Mouse (Mus musculus): ENCODE measurements at regions not wholly inside any gene's neighbourhood (a gene's known extent, or its start where the extent isn't known, plus 50 kb on each side); places are given as distances from the start of the nearest gene placed in this dataset.

DNA sequence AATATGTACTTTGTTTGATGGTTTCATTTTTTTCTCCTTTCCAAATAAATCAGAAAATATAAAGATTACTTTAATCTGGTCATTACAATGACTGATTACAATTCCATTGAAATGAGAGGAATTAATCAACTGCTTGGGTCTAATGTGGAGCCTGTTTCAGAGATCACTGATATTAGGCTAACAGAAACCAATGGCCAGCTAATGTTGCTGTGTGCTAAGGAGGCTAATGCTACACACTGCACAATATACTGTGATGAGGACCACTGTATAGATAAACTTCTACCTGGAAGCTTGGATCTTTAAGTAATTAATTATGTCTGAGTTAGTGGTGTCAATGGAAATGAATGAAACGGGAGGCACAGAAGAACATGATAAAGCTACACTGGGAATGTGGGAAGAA lies 284.6 kb upstream of the Dab2 start:
- no peak for DNase-seq (ENCODE audit: extremely low spot score, low spot score)

DNA sequence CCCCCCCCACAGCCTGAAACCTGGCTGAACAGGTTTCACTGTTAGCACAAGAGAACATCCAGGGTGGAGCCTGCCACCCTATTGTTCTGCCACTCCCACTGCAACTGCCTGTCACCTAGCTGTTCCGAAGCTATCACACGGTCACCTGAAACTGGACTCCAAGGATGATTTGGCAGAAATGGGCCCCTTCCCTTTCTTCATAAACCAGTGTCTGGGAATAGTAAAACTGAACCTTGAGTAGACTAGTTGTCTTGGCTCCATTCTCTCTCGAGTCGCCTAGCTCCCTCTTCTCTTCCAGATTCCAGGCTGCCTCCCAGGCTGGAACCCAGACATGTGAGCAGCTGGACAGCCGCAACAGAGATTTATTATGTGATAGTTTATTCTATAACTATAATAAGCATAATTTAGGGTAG lies 282.9 kb upstream of the Dab2 start:
- DNase-seq (ENCODE audit: extremely low spot score, low spot score): no peak

DNA sequence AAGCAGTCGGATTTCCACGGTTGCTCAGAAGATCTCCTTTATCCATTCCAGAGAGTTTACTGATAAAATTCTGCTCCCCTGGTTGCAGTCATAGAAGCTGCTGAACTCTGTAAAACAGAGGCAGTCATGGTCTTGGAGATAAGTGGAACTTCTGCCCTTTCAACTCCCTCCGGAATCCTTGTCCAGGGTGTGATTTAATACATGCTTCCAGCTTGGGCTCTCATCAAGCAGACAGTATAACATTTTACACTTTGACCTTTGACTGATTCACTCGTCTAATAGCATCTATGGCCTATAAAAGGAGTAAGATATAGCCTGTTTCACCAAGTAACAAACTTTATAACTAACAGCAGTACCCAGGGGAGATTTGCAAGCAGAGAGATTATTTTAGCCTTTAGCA lies 274.0 kb upstream of the Dab2 start:
- DNase-seq (ENCODE audit: extremely low spot score, low spot score): no peak

DNA sequence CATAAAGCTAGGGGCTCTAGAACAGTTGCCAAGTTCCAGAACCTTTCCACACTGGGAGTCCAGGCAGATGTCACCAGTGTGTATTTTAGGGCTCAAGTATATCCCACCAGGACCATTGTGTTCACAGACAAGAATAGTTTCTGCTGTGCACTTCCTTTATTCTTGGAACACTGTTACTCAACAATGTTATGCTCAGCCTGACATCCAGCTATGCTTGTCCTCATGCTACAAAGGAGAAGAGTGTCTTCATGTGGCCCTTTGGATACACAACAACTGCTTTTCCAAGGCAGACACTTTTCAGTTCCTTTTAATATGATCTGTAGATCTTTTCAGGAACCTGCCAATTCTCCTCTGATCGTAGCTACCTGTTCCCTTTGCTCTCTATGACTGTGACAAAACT lies 270.4 kb upstream of the Dab2 start:
- no peak for DNase-seq (ENCODE audit: extremely low spot score, low spot score)

DNA sequence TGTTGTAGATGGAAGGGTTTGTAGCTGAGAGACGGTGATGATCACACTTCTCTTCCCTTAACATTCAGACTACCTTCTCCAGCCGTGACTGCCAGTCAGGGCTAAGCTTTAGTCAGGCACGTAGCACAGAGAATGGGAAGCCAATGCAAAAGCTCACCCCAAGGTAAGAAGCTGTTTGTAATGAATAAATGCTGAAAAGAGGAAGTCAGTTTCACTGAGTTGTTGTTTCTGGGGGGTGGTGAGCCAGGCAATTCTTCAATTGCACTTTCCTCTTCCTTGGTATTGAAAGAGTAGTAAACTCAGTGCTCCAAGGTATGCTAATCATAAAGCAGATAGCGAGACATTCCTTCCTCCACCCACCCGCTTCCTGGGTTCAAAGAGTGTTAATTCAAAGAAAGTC lies 269.2 kb upstream of the Dab2 start:
- DNase-seq (ENCODE audit: extremely low spot score, low spot score): no peak

DNA sequence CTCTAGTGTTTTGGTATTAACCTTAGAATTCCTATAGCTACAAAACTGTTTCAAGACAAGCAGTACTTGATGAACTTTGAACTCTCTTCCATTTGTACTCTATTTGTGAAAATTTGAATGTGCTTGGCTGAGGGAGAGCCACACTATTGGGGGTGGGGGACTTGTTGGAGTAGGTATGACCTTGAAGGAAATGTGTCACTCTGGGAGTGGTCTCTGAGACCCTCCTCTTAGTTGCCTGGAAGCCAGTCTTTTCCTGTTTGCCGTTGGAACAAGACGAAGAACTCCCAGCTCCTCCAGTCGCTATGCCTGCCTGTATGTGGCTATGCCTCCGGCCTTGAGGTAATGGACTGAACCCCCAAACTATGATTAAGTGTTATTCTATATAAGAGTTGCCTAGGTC lies 265.4 kb upstream of the Dab2 start:
- no peak for DNase-seq (ENCODE audit: extremely low spot score, low spot score)

DNA sequence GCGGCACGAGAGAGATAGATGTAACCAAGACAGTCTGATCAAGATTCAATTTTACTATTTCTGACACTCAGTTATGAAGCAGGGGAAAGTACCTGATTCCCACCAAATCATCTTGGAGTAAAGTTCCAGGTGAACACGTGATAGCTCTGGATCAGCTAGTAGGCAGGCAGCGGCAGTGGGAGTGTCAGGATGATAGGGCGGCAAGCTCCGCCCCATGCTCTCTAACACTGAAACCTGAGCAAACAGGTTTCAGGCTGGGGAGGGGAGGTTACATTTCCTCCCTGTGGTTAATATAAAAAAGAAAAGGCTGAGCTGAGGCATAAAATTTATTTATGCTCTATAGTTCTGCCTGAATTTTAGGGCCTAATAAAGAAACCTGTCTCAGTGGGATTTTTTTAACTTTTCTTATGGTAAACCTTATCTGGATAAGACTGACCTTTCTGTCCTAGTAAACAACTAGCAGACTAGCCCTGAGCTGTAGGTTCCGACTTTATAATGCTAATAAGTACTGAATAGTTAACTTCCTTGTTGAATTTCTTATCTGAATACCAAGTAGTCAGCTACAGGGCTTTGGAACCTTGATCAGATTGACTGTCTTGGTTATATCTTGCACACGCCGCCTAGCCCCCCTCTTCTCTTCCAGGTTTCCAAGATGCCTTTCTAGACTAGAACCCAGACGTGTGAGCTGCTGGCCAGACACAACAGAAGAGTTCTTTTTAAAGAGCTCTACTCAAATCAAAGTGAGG lies 254.9 kb upstream of the Dab2 start:
- DNase-seq (ENCODE audit: extremely low spot score, low spot score): no peak

DNA sequence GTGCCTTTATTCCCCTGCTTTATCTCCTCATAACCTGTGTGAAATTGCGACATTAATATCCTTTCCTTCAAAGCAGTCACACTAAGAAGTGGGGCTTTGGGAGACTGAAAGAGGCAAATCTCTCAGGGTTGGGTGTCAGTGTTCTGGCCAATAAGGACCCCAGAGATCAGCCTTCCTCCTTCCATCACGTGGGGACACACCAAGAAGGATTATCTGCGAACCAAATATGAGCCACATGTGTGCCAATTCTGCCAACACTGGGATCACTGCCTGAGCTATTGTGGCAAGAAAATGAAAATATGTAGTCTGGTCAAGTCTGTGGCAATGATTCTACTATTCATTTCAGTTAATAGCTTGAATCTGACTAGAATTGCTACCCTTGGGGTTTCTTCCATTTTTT lies 243.9 kb upstream of the Dab2 start:
- DNase-seq (ENCODE audit: extremely low spot score, low spot score): no peak

DNA sequence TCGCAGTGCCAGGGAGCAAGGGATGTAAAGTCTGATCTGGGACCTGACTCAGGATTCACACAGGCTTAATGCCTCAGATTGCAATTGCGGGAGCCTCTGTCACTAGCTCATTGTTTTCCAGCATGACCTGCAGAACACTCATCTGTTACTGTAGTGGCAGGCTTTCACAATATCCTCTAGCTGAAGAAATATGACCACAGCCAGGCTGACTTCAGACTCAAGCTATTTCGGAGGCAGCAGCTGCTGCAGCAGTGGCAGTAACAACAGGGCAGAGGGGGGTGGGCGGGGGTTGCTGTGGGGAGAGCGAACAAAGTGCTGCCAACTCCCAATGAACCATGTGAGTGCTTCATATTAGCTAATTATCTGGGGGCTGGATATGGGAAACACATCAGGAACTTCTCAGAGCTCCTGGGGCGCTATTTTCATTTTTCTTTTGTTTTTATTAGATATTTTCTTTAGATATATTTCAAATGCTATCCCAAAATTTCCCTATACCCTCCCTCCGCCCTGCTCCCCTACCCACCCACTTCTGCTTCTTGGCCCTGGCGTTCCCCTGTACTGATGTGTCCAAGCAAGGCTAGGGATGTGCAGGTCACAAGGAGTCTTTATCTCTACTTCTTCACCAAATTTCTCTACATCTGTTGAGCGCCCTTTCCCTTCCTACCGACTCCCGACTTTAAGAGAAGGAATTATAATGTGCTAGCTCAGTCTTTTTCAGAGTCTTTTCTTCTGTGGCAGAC lies 242.5 kb upstream of the Dab2 start:
- no peak for DNase-seq (ENCODE audit: extremely low spot score, low spot score)

DNA sequence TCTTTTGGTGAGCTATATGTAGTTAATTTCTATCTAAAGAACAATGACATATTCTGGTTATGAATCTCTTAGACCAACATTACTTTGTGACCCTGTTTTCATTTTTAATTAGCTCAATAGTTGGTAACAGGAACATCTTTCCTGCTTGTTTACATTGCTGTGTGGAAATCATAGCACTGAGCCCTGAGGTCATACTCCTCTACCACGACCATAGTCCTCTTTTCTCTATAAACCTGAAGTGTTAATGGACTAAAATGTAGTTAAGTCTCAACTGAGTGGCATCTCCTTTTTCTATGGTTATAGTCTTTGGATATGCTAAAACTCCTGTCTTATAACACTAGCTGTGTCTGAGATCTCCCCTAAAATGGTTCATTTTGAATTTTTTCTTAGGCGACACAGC lies 240.2 kb upstream of the Dab2 start:
- DNase-seq (ENCODE audit: extremely low spot score, low spot score): no peak

DNA sequence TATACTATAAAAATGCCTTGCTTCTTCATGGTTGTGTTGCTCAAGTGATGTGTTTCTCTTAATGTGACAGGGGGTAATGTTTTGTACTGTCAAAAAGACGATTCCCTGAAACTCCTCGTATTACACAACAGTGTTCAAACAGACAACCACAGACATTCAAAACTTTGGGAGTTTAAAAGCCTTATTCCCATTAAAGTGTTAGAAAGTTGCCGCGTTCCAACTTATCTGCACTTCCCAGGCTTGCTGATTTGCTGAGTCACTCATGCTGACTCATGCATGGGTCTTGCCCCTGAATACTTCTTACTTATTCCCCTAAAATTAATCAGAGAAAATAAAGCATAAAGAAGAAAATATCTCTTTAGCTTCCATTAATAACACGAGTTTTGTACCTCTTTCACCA lies 239.8 kb upstream of the Dab2 start:
- DNase-seq (ENCODE audit: extremely low spot score, low spot score): no peak

DNA sequence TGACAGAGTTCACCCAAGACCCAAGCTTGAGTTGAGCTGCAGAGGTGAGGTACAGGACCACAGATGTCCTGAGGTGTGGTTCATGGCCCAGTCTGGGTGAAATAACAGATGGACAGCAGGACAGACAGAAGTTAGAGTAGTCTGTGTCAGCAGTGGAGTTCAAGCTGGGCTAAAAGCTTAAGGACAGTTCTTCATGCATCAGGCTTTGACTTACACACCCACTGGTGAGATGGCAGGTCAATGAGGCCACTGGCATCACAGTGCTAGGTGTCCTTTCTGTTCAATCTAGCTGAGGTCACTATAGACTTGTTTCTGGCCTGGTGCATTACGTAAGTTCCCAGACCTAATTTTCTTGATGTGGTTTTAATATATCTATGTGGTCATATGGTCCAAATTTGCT lies 238.9 kb upstream of the Dab2 start:
- no peak for DNase-seq (ENCODE audit: extremely low spot score, low spot score)

DNA sequence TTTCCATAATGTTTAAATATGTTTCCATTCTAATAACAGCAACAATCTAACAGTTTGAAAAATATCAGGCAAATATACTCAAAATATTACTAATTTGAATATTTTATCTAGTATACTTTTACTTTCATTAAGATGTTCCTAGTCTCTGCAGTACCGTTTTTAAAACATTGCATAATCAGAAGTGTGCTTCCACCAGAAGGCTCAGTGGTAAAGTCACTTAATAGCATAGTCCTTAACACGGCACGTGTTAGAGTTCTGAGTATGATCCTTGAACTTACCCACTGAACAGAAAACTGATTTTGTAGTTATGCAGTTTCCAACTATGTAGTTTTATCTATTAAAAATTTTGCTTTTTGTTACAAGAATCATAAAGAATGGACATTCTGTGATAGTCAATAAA lies 234.5 kb upstream of the Dab2 start:
- DNase-seq (ENCODE audit: extremely low spot score, low spot score): no peak

DNA sequence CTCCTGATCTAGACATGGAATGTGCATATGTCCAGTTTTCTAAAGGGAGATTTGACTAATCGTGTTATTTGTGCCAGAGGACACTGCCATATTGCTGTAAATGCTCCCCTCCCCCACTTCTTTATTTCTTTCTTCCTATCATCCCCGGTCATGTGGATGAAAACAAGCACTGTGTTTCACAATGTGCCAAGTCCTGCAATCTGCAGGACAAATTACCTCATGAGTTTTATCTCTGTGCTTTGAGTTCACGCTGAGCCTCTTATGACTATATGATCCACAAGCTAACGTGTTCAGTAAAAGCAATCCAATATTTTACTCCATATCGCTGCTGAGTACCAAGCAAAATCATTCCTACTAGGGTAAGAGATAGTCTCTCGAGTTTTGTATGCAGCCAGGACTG lies 232.2 kb upstream of the Dab2 start:
- no peak for DNase-seq (ENCODE audit: extremely low spot score, low spot score)

DNA sequence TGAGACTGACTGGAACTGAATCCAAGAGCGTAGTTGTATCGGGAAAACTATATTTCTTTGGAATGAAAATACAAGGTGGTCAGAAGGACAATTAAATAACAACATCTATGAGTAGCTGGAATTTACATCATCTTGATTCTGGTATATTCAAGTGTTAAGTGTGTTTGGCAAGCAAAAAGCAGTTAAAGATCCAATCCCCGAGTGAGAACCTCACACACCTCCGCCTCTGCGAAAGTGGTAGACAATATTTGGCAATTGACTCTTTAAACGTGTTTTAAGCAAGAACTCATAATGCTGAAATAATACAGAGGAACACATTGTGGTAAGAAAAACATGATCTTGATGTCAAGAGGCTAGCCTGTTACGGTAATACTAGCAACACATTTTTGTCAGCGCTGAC lies 231.2 kb upstream of the Dab2 start:
- DNase-seq (ENCODE audit: extremely low spot score, low spot score): no peak

DNA sequence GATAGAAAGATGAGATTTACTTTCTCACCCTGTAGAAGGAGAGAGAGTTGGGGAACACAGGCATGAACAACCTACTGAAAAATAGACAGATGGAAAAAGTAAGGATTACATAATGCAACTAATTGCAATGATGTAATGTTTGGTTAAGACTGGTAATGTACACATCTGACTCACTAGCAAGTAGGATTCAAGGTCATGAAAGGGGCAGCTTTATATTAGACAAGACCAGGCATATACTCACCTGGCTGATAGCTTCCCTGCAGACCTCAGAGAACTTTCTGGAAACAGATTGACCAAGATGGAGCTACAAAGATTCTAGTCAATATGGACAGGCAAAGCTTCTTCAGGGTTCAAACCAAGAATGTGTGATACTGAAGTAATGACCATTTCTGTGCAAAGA lies 227.7 kb upstream of the Dab2 start:
- DNase-seq (ENCODE audit: extremely low spot score, low spot score): no peak

DNA sequence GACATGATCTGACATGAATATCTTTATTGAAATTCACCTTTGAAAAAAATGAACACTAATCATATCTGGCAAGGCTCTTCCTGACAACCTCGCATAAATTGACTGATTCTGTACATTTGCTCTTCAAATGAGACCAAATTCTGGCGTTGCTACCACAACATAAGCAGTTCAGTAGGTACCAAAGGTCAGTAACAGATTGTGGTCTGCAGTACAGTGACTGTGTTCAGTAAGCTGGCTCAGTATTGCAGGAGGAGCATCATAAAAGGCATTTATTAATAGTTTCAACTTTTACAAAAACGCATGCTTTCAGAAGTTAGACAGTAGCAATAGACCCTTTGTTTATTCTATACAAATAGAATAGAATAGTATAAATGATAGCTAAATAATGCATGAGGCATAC lies 226.7 kb upstream of the Dab2 start:
- no peak for DNase-seq (ENCODE audit: extremely low spot score, low spot score)

DNA sequence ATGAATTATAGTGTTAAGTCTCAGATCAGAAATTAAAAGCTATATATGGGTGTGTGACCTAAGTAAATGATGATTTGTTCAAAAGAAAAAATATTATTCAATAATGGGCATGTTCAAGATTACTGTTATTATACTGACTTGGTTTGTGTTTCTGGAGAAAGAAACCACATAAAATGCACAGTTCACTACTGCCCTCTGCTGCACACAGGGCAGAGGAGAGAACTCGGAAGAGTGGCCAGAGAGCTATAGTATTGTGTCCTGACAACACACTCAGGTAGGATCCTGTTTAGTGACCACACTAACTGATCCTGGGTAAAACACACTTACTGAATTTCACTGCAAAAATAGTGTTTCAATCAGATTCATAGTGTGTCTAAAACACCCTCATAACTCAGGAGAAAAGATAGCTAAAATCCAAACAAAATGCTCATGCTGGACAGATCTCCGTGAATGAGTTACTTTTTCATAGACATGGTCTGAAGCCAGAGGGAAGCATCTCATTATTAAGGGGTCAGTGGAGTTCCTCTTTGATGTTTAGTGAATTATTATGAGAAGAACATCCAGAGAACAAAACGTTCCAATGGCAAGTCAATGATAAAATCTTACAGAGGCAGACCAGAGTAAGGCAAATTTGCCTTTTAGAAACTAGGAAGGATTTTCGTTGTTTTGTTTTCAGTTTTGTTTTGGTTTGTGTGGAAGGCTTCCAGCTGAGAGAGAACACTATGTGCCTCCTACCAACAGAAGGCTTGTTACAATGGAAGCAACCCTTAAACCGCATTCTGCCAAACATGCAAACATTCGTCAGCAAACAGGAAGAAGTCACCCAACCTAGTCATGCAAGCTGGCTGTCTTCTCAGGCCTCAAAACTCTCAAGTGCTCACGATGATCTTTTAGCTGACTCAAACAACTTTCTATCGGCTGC lies 218.6 kb upstream of the Dab2 start:
- DNase-seq (ENCODE audit: extremely low spot score, low spot score): peak; percentile 14

DNA sequence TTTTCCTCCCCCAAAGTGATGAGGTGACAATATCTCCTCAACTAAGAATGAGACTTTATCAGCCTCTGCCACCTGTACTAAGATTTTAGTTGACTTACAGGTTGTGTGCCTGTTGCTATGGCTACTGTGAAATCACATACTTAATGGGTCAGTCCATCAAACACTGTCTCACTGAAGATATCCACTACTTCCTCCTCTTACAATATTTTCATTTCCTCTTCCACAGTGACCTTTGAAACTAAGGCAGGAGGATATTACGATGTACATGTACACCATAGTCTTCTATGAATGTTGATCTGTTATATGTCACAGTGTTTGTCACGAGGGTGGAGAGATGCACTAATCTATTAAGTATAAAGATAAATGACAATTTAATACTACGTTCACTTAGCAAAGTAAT lies 212.4 kb upstream of the Dab2 start:
- no peak for DNase-seq (ENCODE audit: extremely low spot score, low spot score)

DNA sequence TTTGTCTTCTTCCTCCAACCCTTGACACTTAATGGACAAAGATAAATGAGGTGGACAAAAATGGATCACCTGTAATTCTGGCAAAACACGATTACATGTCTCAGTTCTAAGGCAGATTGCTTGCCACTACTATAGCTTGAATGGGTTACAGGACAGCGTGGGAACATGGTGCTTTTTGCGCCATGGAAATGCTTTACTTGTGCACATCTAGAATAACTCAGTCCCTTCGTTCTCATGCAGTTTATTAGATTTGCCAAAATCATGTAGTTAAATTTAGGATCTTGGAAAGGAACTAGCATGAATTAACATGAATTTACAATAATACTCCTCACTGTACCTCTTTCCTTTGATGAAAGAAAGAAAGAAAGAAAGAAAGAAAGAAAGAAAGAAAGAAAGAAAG lies 211.1 kb upstream of the Dab2 start:
- no peak for DNase-seq (ENCODE audit: extremely low spot score, low spot score)

DNA sequence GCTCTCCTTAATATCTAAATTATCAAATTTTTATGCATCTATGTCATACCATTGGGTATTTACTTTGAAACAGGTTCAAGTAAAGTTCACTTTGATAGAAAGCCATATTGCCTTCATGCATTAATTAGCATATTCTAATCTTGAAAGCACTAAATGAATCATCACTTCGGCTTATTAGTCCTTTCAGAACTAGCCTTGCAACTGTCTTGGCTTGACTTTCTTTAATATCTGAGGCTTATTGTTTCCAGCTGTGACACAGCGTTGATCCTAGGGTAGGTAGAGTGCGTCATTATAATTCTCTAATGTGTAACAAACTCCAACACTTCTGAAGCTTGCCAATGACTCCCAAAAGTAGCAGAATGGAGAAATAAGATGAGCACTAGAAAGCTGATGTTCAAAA lies 169.9 kb upstream of the Dab2 start:
- no peak for DNase-seq (ENCODE audit: extremely low spot score, low spot score)

DNA sequence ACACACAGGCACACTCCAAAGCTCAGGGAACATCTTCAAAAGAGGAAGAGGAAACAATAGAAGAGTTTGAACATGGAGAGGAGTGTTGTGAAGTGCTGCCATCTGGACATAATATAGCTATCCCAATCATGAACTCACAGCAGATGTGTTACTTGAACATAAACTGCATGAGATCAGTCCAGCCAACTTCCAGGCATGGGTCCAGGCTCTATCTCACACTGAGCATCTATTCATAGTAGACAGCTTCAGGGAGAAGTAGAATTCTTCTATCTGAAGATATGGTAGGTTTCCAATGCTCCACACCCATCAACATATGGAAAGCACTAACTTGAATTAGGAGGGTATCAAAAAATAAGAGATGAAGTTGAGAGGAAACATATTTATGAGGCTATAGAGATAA lies 167.4 kb upstream of the Dab2 start:
- no peak for DNase-seq (ENCODE audit: extremely low spot score, low spot score)
